Mouse (Mus musculus) kidney, adult 2 months (tissue): ENCODE data around the gene Slc22a15.

Source experiments
- CTCF ChIP-seq: fragments of 200-500 bp; conservative IDR thresholded peaks from 2 replicates; pipeline ENCODE4 v1.5.1; 2011; ENCODE audit warnings: low read depth, mild to moderate bottlenecking, control low read depth, low read length, moderate library complexity, mixed read lengths; ENCODE audit not compliant: insufficient read depth, insufficient read length
- POLR2A ChIP-seq: fragments of 200-500 bp; IDR thresholded peaks from one replicate; pipeline ENCODE4 v1.6.1; 2011; ENCODE audit warnings: low read depth, low read length, control low read depth

DNA sequence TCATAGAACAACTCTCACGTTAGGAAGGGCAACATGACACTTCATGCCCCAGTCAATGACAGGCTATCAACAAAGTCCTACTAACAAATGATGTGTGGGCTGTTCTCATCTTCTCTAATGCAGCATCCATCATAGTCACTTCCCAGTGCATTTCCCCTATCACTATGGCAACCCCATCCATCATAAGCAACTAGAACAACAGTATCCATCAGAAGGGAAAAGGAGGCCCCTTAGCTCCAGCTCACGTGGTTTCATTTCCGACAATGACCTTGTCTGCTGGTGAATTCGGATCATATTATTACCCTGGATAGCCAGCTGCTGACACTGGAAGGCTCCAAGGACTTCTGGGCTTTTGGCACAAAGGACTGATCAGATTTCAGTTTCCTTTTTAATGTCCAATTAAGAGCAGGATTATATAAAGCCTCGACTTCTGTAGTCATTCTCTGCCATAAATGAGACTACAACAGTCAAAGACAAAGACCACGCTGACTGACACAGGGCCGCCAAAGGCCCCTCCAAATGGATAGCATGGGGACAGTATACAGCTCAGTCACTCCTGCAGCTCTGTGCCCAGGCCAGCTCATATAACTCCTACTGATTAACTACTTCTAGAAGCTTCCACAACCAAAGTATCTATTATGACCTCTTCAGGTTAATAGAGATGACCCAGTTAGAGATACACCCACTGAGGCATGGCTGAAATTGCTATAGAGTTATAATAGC, 81.7 kb downstream of the Slc22a15 start:
- TF ChIP-seq CTCF: no peak
- TF ChIP-seq POLR2A: no peak
